Mouse (Mus musculus): ENCODE results near the gene Ifnlr1. TPM values are rescaled to one million over a fixed set of nuclear protein-coding genes. Genes with fewer than 3 reads are reported as not detected.

Gene Ifnlr1
- total and polyA plus RNA-seq, 2 experiments from 2014 or later, result 0.08 to 0.10 TPM

DNA sequence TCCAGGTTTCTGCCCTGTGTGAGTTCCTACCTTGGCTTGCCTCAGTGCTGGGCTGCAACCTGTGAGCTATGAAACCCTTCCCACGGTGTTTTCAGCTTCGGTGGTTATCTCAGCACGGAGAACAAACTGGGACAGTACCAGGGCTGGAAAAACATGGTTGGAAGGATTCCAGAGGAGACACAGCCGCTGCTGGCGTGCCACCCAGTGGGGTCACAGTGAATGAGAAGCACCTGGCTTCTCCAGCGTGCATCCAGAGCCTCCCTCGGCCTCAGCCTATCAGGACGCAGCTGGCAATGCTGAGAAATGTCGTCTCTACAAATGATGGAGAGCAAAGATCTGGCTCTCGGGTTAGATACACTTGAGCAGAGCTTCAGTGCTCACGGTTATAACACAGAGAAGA, 40.3 kb downstream of the Ifnlr1 start:
- Histone ChIP-seq H3K4me2 (ENCODE audit: low read depth) (no peak overlapping the region), H3K4me1 (ENCODE audit: insufficient read depth) (no peaks in the 10 kb centered on the region), H3K9ac (no peak overlapping the region), H3K4me3 (ENCODE audit: low read depth, low read length) (no peak overlapping the region), H3K36me3 (ENCODE audit: insufficient read depth) (no peaks in the 10 kb centered on the region), H3K27me3 (ENCODE audit: insufficient read depth, low read length) (no peaks in the 10 kb centered on the region), H3K9me3 (ENCODE audit: low read length) (0 out of 2 replicates have a peak, but pooled peaks cover 4% of the 10 kb centered on the region), H3K27ac (ENCODE audit: low read depth, low read length) (no peak overlapping the region)
- DNase-seq (peak; percentile 8), ATAC-seq (no peak)
- no peak for TF ChIP-seq CTCF (IDR thresholded peaks at IDR 0.05; ENCODE audit: low read depth)
- whole genome bisulfite sequencing, result 67% methylated on average over 11 of the region's 11 CpGs

DNA sequence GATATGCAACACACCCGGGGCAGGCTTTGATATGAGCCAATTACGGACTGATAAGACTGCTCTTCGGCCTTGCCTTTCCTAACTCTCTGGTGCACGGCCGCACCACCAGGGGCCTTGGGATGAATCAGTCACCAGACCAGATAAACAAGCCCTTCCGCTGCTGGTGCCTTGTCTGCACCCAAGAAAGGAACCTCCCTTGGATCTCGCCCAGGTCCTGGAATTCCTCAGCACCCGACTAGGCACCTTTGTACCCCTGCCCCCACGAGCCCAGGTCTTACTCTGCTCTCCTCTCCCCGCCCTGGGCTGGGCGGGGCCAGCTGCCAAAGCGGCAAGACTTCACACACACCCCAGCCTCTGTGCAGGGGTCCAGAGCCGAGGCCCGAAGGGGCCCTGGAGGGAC, 41.7 kb downstream of the Ifnlr1 start, which contains the start of gene Il22ra1:
Il22ra1 (plus strand) TSS at position 356 of the 400 bp plus-strand sequence.
- Histone ChIP-seq H3K4me2 (ENCODE audit: low read depth) (no peak within 1 kb of the TSS), H3K9me3 (ENCODE audit: low read length) (0 out of 2 replicates have a peak, but pooled peaks cover 2% of the 10 kb centered on the region), H3K4me3 (ENCODE audit: low read depth, low read length) (no peak within 1 kb of the TSS), H3K27ac (ENCODE audit: low read depth, low read length) (no peak within 1 kb of the TSS), H3K9ac (no peak within 1 kb of the TSS), H3K4me1 (ENCODE audit: insufficient read depth) (no peaks in the 10 kb centered on the region), H3K27me3 (ENCODE audit: insufficient read depth, low read length) (no peaks in the 10 kb centered on the region), H3K36me3 (ENCODE audit: insufficient read depth) (no peaks in the 10 kb centered on the region)
- 55% methylated on average over 14 of the region's 14 CpGs for WGBS
- ATAC-seq, result no peak
- no peak for TF ChIP-seq CTCF (IDR thresholded peaks at IDR 0.05; ENCODE audit: low read depth)
- no peak for DNase-seq

- H3K36me3 ChIP-seq (ENCODE audit: insufficient read depth), result no peaks in the 10 kb centered on the region
- ATAC-seq (no peak), DNase-seq (no peak)
- H3K4me3 ChIP-seq (ENCODE audit: low read depth, low read length), result no peak overlapping the region
- no peaks in the 10 kb centered on the region for H3K27me3 ChIP-seq (ENCODE audit: insufficient read depth, low read length)
- H3K9ac ChIP-seq, result no peak overlapping the region
- no peak overlapping the region for H3K4me2 ChIP-seq (ENCODE audit: low read depth)
- WGBS, result 51% methylated on average over 9 of the region's 9 CpGs
- H3K4me1 ChIP-seq (ENCODE audit: insufficient read depth), result no peaks in the 10 kb centered on the region
- TF ChIP-seq CTCF (IDR thresholded peaks at IDR 0.05; ENCODE audit: low read depth), result no peak
- peaks cover 4% of the 10 kb centered on the region; the same call in 1 of the 2 replicates for H3K9me3 ChIP-seq (ENCODE audit: low read length)
- no peak overlapping the region for H3K27ac ChIP-seq (ENCODE audit: low read depth, low read length)
These were observed 44.1 kb downstream of the Ifnlr1 start for GRCm38 (mm10) chr4:135730204-135730603.

GRCm38 (mm10) chr4:135730951-135731350, 44.9 kb downstream of the Ifnlr1 start:
- TF ChIP-seq CTCF (IDR thresholded peaks at IDR 0.05; ENCODE audit: low read depth), result no peak
- DNase-seq, result no peak
- Histone ChIP-seq H3K27me3 (ENCODE audit: insufficient read depth, low read length) (no peaks in the 10 kb centered on the region), H3K4me3 (ENCODE audit: low read depth, low read length) (no peak overlapping the region), H3K4me2 (ENCODE audit: low read depth) (no peak overlapping the region), H3K27ac (ENCODE audit: low read depth, low read length) (no peak overlapping the region), H3K9ac (no peak overlapping the region), H3K36me3 (ENCODE audit: insufficient read depth) (no peaks in the 10 kb centered on the region), H3K9me3 (ENCODE audit: low read length) (peaks cover 4% of the 10 kb centered on the region; the same call in 1 of the 2 replicates), H3K4me1 (ENCODE audit: insufficient read depth) (no peaks in the 10 kb centered on the region)
- no peak for ATAC-seq
- 63% methylated on average over 8 of the region's 8 CpGs for WGBS

- Histone ChIP-seq H3K4me2 (ENCODE audit: low read depth) (no peak overlapping the region), H3K9ac (no peak overlapping the region), H3K27me3 (ENCODE audit: insufficient read depth, low read length) (no peaks in the 10 kb centered on the region), H3K9me3 (ENCODE audit: low read length) (peaks cover 4% of the 10 kb centered on the region; the same call in 1 of the 2 replicates), H3K4me3 (ENCODE audit: low read depth, low read length) (no peak overlapping the region), H3K27ac (ENCODE audit: low read depth, low read length) (no peak overlapping the region), H3K36me3 (ENCODE audit: insufficient read depth) (no peaks in the 10 kb centered on the region), H3K4me1 (ENCODE audit: insufficient read depth) (no peaks in the 10 kb centered on the region)
- DNase-seq (no peak), ATAC-seq (no peak)
- TF ChIP-seq CTCF (IDR thresholded peaks at IDR 0.05; ENCODE audit: low read depth), result no peak
- WGBS, result 94% methylated on average over 14 of the region's 14 CpGs
These were observed 47.8 kb downstream of the Ifnlr1 start for GRCm38 (mm10) chr4:135733901-135734300.

- Histone ChIP-seq H3K9ac (no peak overlapping the region), H3K27me3 (ENCODE audit: insufficient read depth, low read length) (no peaks in the 10 kb centered on the region), H3K4me3 (ENCODE audit: low read depth, low read length) (no peak overlapping the region), H3K36me3 (ENCODE audit: insufficient read depth) (no peaks in the 10 kb centered on the region), H3K9me3 (ENCODE audit: low read length) (peaks cover 4% of the 10 kb centered on the region; the same call in 1 of the 2 replicates), H3K4me1 (ENCODE audit: insufficient read depth) (no peaks in the 10 kb centered on the region), H3K27ac (ENCODE audit: low read depth, low read length) (no peak overlapping the region), H3K4me2 (ENCODE audit: low read depth) (no peak overlapping the region)
- 87% methylated on average over 3 of the region's 3 CpGs for WGBS
- no peak for ATAC-seq
- TF ChIP-seq CTCF (IDR thresholded peaks at IDR 0.05; ENCODE audit: low read depth), result no peak
- DNase-seq, result no peak
These were observed 50.8 kb downstream of the Ifnlr1 start for GRCm38 (mm10) chr4:135736903-135737302.

DNA sequence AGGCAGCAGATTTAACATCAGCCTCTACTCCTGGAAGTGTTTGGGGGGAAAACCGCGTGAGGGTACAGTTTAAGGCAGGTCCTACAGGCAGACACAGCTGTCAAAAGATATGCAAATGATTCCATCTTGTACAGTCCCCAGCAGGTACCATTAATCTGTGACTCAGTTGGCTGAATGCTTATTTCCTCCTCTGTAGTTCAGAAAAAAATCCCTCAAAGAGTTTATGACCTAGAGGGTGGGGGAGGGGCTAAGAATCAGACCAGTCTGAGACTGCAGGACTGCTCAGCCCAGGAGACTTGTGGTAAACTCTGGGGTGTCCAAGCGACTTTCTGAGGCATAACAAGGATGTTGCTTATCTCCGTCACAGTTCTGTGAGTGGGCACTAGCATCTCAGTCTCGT, 52.1 kb downstream of the Ifnlr1 start:
- no peak overlapping the region for H3K9ac ChIP-seq
- H3K4me2 ChIP-seq (ENCODE audit: low read depth), result no peak overlapping the region
- no peak for TF ChIP-seq CTCF (IDR thresholded peaks at IDR 0.05; ENCODE audit: low read depth)
- 68% methylated on average over 5 of the region's 5 CpGs for WGBS
- peaks cover 4% of the 10 kb centered on the region; the same call in 1 of the 2 replicates for H3K9me3 ChIP-seq (ENCODE audit: low read length)
- no peak for ATAC-seq
- no peaks in the 10 kb centered on the region for H3K36me3 ChIP-seq (ENCODE audit: insufficient read depth)
- H3K4me3 ChIP-seq (ENCODE audit: low read depth, low read length), result no peak overlapping the region
- no peaks in the 10 kb centered on the region for H3K27me3 ChIP-seq (ENCODE audit: insufficient read depth, low read length)
- no peak overlapping the region for H3K27ac ChIP-seq (ENCODE audit: low read depth, low read length)
- H3K4me1 ChIP-seq (ENCODE audit: insufficient read depth), result no peaks in the 10 kb centered on the region
- DNase-seq, result no peak
